Mouse (Mus musculus) monocyte, adult 5-6 weeks (primary cell): ENCODE data around the gene Iqgap2. TPM values are rescaled to one million over a fixed set of nuclear protein-coding genes. Genes with fewer than 3 reads are reported as not detected.

Source experiments
- ATAC-seq: fragments of 153-309, 156-312 bp; replicated peaks from 2 replicates; pipeline ENCODE4 v1.8.0; 2017; ENCODE audit warnings: mild to moderate bottlenecking; ENCODE audit not compliant: low TSS enrichment, insufficient number of reproducible peaks, severe bottlenecking, poor library complexity, low FRiP score
- total RNA-seq: library from RNA; stranded (forward); fragments of 200-1000, 200-491, 200-594 nt; gene quantifications from 3 replicates; pipeline ENCODE4 v1.2.3, GENCODE M21; 2017

The Iqgap2 gene
- total RNA-seq, 1 experiment from 2014 or later = 51.2 TPM

- ATAC-seq = no peak
These were observed 277.0 kb downstream of the Iqgap2 start for GRCm38 (mm10) chr13:95614757-95615156.

- no peak for ATAC-seq
These were observed 279.5 kb downstream of the Iqgap2 start for GRCm38 (mm10) chr13:95612243-95612642.

GRCm38 (mm10) chr13:95611752-95612151, 280.0 kb downstream of the Iqgap2 start:
- no peak for ATAC-seq

GRCm38 (mm10) chr13:95610786-95611562, 280.7 kb downstream of the Iqgap2 start:
- ATAC-seq = no peak

GRCm38 (mm10) chr13:95609088-95609420, 282.7 kb downstream of the Iqgap2 start:
- no peak for ATAC-seq

- no peak for ATAC-seq
These were observed 283.2 kb downstream of the Iqgap2 start for GRCm38 (mm10) chr13:95608416-95609087.

- no peak for ATAC-seq
These were observed 284.7 kb downstream of the Iqgap2 start for GRCm38 (mm10) chr13:95607019-95607418.

GRCm38 (mm10) chr13:95604288-95604687, 287.4 kb downstream of the Iqgap2 start:
- no peak for ATAC-seq

- ATAC-seq = no peak
These were observed 291.8 kb downstream of the Iqgap2 start for GRCm38 (mm10) chr13:95599833-95600359.

- no peak for ATAC-seq
These were observed 293.3 kb downstream of the Iqgap2 start for GRCm38 (mm10) chr13:95598232-95598920.

GRCm38 (mm10) chr13:95597578-95597977, 294.1 kb downstream of the Iqgap2 start:
- ATAC-seq = no peak

GRCm38 (mm10) chr13:95596689-95597088, 295.0 kb downstream of the Iqgap2 start:
- no peak for ATAC-seq

GRCm38 (mm10) chr13:95595921-95596320, 295.8 kb downstream of the Iqgap2 start:
- ATAC-seq = no peak

- no peak for ATAC-seq
These were observed 296.3 kb downstream of the Iqgap2 start for GRCm38 (mm10) chr13:95595411-95595810.

GRCm38 (mm10) chr13:95592860-95593259, 298.9 kb downstream of the Iqgap2 start:
- ATAC-seq = peak; percentile 56; the same call in 1 of the 2 replicates

GRCm38 (mm10) chr13:95591606-95592005, 300.1 kb downstream of the Iqgap2 start:
- no peak for ATAC-seq

GRCm38 (mm10) chr13:95587628-95588027, 304.1 kb downstream of the Iqgap2 start:
- ATAC-seq = no peak

GRCm38 (mm10) chr13:95584898-95585297, 306.8 kb downstream of the Iqgap2 start:
- ATAC-seq = no peak
